Mouse (Mus musculus): ENCODE results near the gene Mrgprh.

GRCm38 (mm10) chr17:12904349-12904748 is 28.5 kb downstream of the Mrgprh start:
- TF ChIP-seq CTCF (IDR thresholded peaks at IDR 0.05) (no peak), EP300 (IDR thresholded peaks at IDR 0.05; ENCODE audit: insufficient read depth, low read depth, low read length) (no peak)
